Mouse (Mus musculus) ES-Bruce4 (cell line): ENCODE measurements around the gene Foxo3.

Experiments used
- CTCF ChIP-seq: IDR thresholded peaks from one replicate; pipeline ENCODE4 v1.8.1; 2011; ENCODE audit warnings: low read depth, low read length
- EP300 ChIP-seq: IDR thresholded peaks from 2 replicates; pipeline ENCODE4 v1.6.1; 2011; ENCODE audit warnings: low read depth, low read length; ENCODE audit not compliant: insufficient read depth
- POLR2A ChIP-seq: IDR thresholded peaks from one replicate; pipeline ENCODE4 v1.8.1; 2011; ENCODE audit warnings: low read length; ENCODE audit not compliant: insufficient read depth

GRCm38 (mm10) chr10:42177771-42178674 lies 98.5 kb downstream of the Foxo3 start:
- TF ChIP-seq CTCF, result no peak
- no peak for TF ChIP-seq EP300
- TF ChIP-seq POLR2A, result no peak
